Mouse (Mus musculus): ENCODE results near the gene Bckdha.

GRCm38 (mm10) chr7:25689603-25690021, 30.8 kb upstream of the Bckdha start:
- TF ChIP-seq ZNF384 (IDR thresholded peaks at IDR 0.05; ENCODE audit: low read depth, low read length), result no peak
- no peak for TF ChIP-seq HCFC1 (IDR thresholded peaks at IDR 0.05; ENCODE audit: borderline replicate concordance, insufficient read depth, low read length)
- TF ChIP-seq ZC3H11A (IDR thresholded peaks at IDR 0.05; ENCODE audit: borderline replicate concordance, low read depth, low read length), result no peak
- no peak for TF ChIP-seq MAFK (IDR thresholded peaks at IDR 0.05; ENCODE audit: insufficient read depth, low read depth, low read length)
- no peak for TF ChIP-seq CHD2 (IDR thresholded peaks at IDR 0.05; ENCODE audit: low read depth, low read length)
